Mouse (Mus musculus): ENCODE measurements at regions not wholly inside any gene's neighbourhood (a gene's known extent, or its start where the extent isn't known, plus 50 kb on each side); places are given as distances from the start of the nearest gene placed in this dataset.

GRCm38 (mm10) chr8:34485905-34486304 is 374.4 kb upstream of the Gm10131 start:
- Histone ChIP-seq H3K9ac (ENCODE audit: control insufficient read depth, low read depth, low read length, poor library complexity, severe bottlenecking) (no peak overlapping the region), H3K4me1 (ENCODE audit: control insufficient read depth in 1 of 2, insufficient read depth in 2 of 2, low read length in 2 of 2) (no peaks in the 10 kb centered on the region), H3K27me3 (ENCODE audit: control insufficient read depth in 1 of 2, insufficient read depth in 2 of 2, low read length in 2 of 2) (no peaks in the 10 kb centered on the region), H3K27ac (ENCODE audit: control insufficient read depth, low read depth, low read length) (no peak overlapping the region), H3K4me3 (ENCODE audit: control insufficient read depth in 1 of 2, insufficient read depth in 1 of 2, low read depth in 2 of 2, low read length in 2 of 2) (no peak overlapping the region), H3K36me3 (ENCODE audit: control insufficient read depth in 1 of 2, insufficient read depth in 2 of 2, low read length in 2 of 2) (no peaks in the 10 kb centered on the region), H3K79me2 (ENCODE audit: control insufficient read depth, insufficient read depth, low read length, poor library complexity) (no peaks in the 10 kb centered on the region), H3K9me3 (replicated peaks; ENCODE audit: insufficient read depth, low read length) (no peaks in the 10 kb centered on the region)
- no peak for DNase-seq (ENCODE audit: low read depth, low spot score)
- TF ChIP-seq ZKSCAN1 (IDR thresholded peaks at IDR 0.05; ENCODE audit: low read depth, low read length) (no peak), SMC3 (IDR thresholded peaks at IDR 0.05; ENCODE audit: low read depth, low read length) (no peak), HCFC1 (IDR thresholded peaks at IDR 0.05; ENCODE audit: low read depth, low read length) (no peak), NRF1 (IDR thresholded peaks at IDR 0.05; ENCODE audit: insufficient read depth, low read depth, low read length, poor library complexity, severe bottlenecking) (no peak), TAL1 (IDR thresholded peaks at IDR 0.05; ENCODE audit: low read length) (no peak), TBP (IDR thresholded peaks at IDR 0.05; ENCODE audit: low read depth, low read length) (no peak), MAX (IDR thresholded peaks at IDR 0.05; ENCODE audit: low read length) (no peak), EP300 (IDR thresholded peaks at IDR 0.05; ENCODE audit: low read depth in 1 of 2, low read length in 2 of 2) (no peak), SIN3A (IDR thresholded peaks at IDR 0.05; ENCODE audit: low read length) (no peak), RCOR1 (IDR thresholded peaks at IDR 0.05; ENCODE audit: low read depth, low read length) (no peak), CHD1 (IDR thresholded peaks at IDR 0.05; ENCODE audit: low read depth, low read length) (no peak), CTCF (IDR thresholded peaks at IDR 0.05 in 2 of 3, conservative IDR thresholded peaks at IDR 0.05 in 1 of 3; ENCODE audit: control insufficient read depth in 1 of 3, insufficient read depth in 1 of 3, low read depth in 2 of 3, low read length in 3 of 3, poor library complexity in 1 of 3, severe bottlenecking in 1 of 3) (no peak), ZNF384 (IDR thresholded peaks at IDR 0.05; ENCODE audit: low read depth, low read length) (no peak)

GRCm38 (mm10) chr8:34485346-34485745 is 373.8 kb upstream of the Gm10131 start:
- Histone ChIP-seq H3K9ac (ENCODE audit: control insufficient read depth, low read depth, low read length, poor library complexity, severe bottlenecking) (no peak overlapping the region), H3K9me3 (replicated peaks; ENCODE audit: insufficient read depth, low read length) (no peaks in the 10 kb centered on the region), H3K27ac (ENCODE audit: control insufficient read depth, low read depth, low read length) (no peak overlapping the region), H3K4me3 (ENCODE audit: control insufficient read depth in 1 of 2, insufficient read depth in 1 of 2, low read depth in 2 of 2, low read length in 2 of 2) (no peak overlapping the region), H3K27me3 (ENCODE audit: control insufficient read depth in 1 of 2, insufficient read depth in 2 of 2, low read length in 2 of 2) (no peaks in the 10 kb centered on the region), H3K79me2 (ENCODE audit: control insufficient read depth, insufficient read depth, low read length, poor library complexity) (no peaks in the 10 kb centered on the region), H3K4me1 (ENCODE audit: control insufficient read depth in 1 of 2, insufficient read depth in 2 of 2, low read length in 2 of 2) (no peaks in the 10 kb centered on the region), H3K36me3 (ENCODE audit: control insufficient read depth in 1 of 2, insufficient read depth in 2 of 2, low read length in 2 of 2) (no peaks in the 10 kb centered on the region)
- TF ChIP-seq POLR2AphosphoS5 (IDR thresholded peaks at IDR 0.05; ENCODE audit: borderline replicate concordance, low read depth, low read length) (no peak), POLR2A (IDR thresholded peaks at IDR 0.05; ENCODE audit: control insufficient read depth in 1 of 2, insufficient read depth in 1 of 2, low read depth in 1 of 2, low read length in 2 of 2, poor library complexity in 1 of 2) (no peak), ZNF384 (IDR thresholded peaks at IDR 0.05; ENCODE audit: low read depth, low read length) (no peak), GABPA (IDR thresholded peaks at IDR 0.05; ENCODE audit: low read depth, low read length) (no peak), UBTF (IDR thresholded peaks at IDR 0.05; ENCODE audit: borderline replicate concordance, insufficient read depth, low read depth, low read length) (no peak), MAX (IDR thresholded peaks at IDR 0.05; ENCODE audit: low read length) (no peak), JUND (IDR thresholded peaks at IDR 0.05; ENCODE audit: low read depth, low read length) (no peak), GATA1 (IDR thresholded peaks at IDR 0.05; ENCODE audit: low read depth, low read length) (no peak), RCOR1 (IDR thresholded peaks at IDR 0.05; ENCODE audit: low read depth, low read length) (no peak), ETS1 (IDR thresholded peaks at IDR 0.05; ENCODE audit: low read depth, low read length) (no peak), USF2 (IDR thresholded peaks at IDR 0.05; ENCODE audit: borderline replicate concordance in 1 of 2, insufficient read depth in 1 of 2, low read depth in 1 of 2, low read length in 2 of 2) (no peak), KAT2A (conservative IDR thresholded peaks at IDR 0.05; ENCODE audit: low read depth, low read length) (no peak), CTCF (IDR thresholded peaks at IDR 0.05 in 2 of 3, conservative IDR thresholded peaks at IDR 0.05 in 1 of 3; ENCODE audit: control insufficient read depth in 1 of 3, insufficient read depth in 1 of 3, low read depth in 2 of 3, low read length in 3 of 3, poor library complexity in 1 of 3, severe bottlenecking in 1 of 3) (no peak), TBP (IDR thresholded peaks at IDR 0.05; ENCODE audit: low read depth, low read length) (no peak), CHD1 (IDR thresholded peaks at IDR 0.05; ENCODE audit: low read depth, low read length) (no peak)
- DNase-seq (ENCODE audit: low read depth, low spot score), result no peak

Measured in MEL (cell line).